Mouse (Mus musculus): ENCODE measurements around the gene Serpinc1. TPM values are rescaled to one million over a fixed set of nuclear protein-coding genes. Genes with fewer than 3 reads are reported as not detected.

The Serpinc1 gene
- polyA plus RNA-seq, 1 experiment, result 0.92 TPM

DNA sequence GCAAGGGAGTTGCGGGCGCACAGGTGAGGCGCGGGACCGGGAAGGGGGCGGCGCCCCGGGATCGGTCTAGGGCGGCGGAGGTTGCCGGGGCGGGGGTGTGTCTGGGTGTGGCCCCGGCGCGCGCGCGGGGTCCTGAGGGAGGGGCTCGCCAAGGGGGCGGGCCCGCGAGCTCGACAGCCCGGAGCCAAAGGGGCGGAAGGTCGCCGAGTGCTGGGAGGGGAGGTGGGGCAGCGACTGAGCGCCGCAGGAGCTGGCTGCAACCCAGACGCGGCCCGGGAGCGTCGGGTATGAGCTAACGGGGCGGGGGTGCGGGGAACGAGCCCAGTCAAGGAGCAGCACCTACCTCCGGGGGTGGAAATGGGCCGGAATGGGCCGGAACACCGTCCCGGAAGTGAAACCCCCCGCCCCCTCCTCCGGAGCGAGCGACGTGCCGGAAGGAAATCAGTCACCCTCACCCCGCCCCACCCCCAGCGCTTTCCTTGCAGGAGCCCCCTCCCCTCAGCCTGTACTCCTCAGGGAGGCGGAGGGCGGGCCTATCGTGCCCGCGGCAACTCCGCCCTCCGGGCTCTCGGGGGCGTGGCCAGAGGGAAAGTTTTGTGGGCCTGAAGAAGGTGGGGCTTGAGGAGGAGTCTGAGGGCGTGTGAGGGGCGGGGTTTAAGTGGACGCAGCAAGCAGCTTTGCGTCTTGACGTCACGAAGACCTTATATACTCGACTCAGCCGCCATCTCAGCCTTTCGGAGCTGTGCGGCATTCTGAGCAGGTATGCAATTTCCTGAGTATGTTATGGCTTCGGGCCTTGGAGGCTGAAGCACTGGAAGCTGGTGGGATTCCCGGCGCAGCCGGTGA is 56.3 kb downstream of the Serpinc1 start, which contains the start of gene Zbtb37:
Gene Zbtb37 (minus strand): TSS at position 415 of the 846 bp plus-strand sequence.
- TF ChIP-seq CTCF (IDR thresholded peaks at IDR 0.05; ENCODE audit: low read depth, low read length) (no peak), POLR2A (IDR thresholded peaks at IDR 0.05; ENCODE audit: borderline replicate concordance, low read depth, low read length) (peak; percentile 98)
- H3K27ac ChIP-seq (ENCODE audit: insufficient read depth, low read depth, low read length), result peak within 1 kb of the TSS; percentile 86
- peak within 1 kb of the TSS; percentile 89 for H3K4me3 ChIP-seq (ENCODE audit: insufficient read depth, low read length)
- H3K4me1 ChIP-seq (ENCODE audit: control insufficient read depth, insufficient read depth, low read length), result peaks cover 3% of the 10 kb centered on the region; the same call in 1 of the 2 replicates

DNA sequence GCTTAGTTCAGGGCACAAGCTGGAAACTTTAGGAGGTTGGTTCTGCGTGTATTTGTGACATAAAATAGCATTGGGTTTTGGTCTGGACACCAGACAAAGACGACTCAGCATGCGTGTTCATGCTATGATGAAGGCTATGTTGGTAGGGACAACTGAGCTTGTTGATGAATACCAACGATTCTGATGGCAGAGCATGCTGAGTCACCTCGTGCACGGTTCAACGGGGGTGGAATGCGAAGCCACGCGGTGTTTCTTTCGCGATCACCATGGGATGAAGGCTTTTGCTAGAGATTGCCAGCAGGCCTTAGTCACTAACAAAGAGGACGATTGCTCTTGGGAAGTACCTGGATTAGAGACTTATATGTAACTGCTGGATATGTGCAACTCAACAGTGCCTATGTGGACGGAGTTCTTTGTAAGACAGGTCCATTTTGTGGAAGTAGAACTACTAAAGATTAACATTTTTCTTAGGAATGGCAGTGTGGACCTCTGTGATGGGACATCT is 56.9 kb downstream of the Serpinc1 start:
- H3K4me1 ChIP-seq (ENCODE audit: control insufficient read depth, insufficient read depth, low read length), result peaks cover 3% of the 10 kb centered on the region; the same call in 1 of the 2 replicates

DNA sequence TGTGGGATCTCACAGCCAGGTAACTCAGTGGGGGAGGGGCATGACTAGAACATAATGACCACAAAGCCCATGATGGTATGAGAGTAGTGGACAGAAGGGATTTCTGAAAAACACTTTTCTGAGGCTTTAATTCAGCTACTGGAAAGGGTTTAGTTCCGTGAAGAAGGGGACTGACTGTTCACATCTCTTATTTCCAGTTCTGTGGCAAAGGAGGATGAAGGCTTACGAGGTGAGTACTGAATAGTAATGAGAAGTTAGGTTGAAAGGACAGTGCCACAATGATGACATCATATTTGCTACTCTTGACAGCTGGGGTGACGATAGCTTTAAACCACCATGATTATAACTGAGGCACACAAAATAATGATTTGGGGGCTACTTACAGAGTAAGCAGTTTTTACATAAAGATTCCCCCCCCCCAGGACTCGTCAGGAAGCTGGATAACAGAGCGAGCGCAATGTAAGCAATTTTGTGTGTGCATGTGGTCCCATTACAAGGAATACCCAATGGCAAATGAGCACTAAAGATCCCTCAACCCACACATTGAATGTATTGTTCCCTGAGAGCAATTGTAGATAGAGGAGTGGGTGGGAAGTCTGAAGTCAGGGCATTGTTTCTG is 57.5 kb downstream of the Serpinc1 start:
- peak overlapping the region; percentile 86 for H3K27ac ChIP-seq (ENCODE audit: insufficient read depth, low read depth, low read length)
- TF ChIP-seq POLR2A (IDR thresholded peaks at IDR 0.05; ENCODE audit: borderline replicate concordance, low read depth, low read length) (no peak), CTCF (IDR thresholded peaks at IDR 0.05; ENCODE audit: low read depth, low read length) (no peak)
- H3K4me1 ChIP-seq (ENCODE audit: control insufficient read depth, insufficient read depth, low read length), result peaks cover 3% of the 10 kb centered on the region; the same call in 1 of the 2 replicates
- peak overlapping the region; percentile 89 for H3K4me3 ChIP-seq (ENCODE audit: insufficient read depth, low read length)

More for the DNA sequence above, 56.9 kb downstream of the Serpinc1 start:
- peak overlapping the region; percentile 89 for H3K4me3 ChIP-seq (ENCODE audit: insufficient read depth, low read length)
- TF ChIP-seq POLR2A (IDR thresholded peaks at IDR 0.05; ENCODE audit: borderline replicate concordance, low read depth, low read length) (no peak), CTCF (IDR thresholded peaks at IDR 0.05; ENCODE audit: low read depth, low read length) (no peak)
- peak overlapping the region; percentile 86 for H3K27ac ChIP-seq (ENCODE audit: insufficient read depth, low read depth, low read length)

DNA sequence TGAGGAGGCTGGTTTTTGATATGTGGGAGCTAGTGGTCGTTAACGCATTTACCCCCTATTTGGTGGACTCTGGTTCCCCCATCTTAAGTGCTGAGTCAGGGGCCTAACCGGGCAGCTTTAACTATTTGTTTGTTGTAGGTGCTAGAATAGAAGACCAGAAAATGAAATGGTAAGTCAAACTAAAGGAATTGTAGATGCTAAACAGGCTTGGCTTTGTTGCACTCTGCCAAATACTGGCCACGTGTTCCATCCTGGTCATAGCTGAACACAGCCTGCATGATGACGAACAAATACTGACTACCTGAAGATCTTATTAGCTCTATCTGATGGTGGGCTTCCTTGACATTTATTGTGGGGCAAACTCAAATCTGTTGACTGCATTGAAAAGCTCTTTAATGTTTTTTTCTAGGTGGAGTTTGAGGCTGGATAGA is 58.0 kb downstream of the Serpinc1 start:
- H3K4me1 ChIP-seq (ENCODE audit: control insufficient read depth, insufficient read depth, low read length), result peaks cover 3% of the 10 kb centered on the region; the same call in 1 of the 2 replicates
- TF ChIP-seq CTCF (IDR thresholded peaks at IDR 0.05; ENCODE audit: low read depth, low read length), result no peak
- no peak for TF ChIP-seq POLR2A (IDR thresholded peaks at IDR 0.05; ENCODE audit: borderline replicate concordance, low read depth, low read length)
- H3K4me3 ChIP-seq (ENCODE audit: insufficient read depth, low read length), result peak overlapping the region; percentile 89
- peak overlapping the region; percentile 86 for H3K27ac ChIP-seq (ENCODE audit: insufficient read depth, low read depth, low read length)

DNA sequence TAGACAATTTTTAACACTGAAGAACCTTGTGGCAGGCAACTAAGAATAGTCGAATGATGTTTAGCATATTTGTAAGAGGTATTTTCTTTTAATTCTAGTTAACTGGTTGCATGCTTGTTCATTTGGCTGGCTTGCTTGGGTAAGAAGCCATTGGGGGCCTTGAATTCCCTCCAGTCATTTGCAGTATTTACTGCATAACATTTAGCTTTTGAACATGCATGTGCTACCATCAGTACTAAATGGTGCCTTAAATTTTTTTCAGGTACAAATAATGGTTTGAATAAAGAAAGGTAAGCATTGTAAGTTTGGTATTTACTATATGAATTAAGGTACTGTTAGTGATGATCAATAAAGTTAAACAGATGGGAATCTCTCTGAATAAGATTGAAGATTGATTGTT is 58.6 kb downstream of the Serpinc1 start:
- TF ChIP-seq CTCF (IDR thresholded peaks at IDR 0.05; ENCODE audit: low read depth, low read length) (no peak), POLR2A (IDR thresholded peaks at IDR 0.05; ENCODE audit: borderline replicate concordance, low read depth, low read length) (no peak)
- H3K4me1 ChIP-seq (ENCODE audit: control insufficient read depth, insufficient read depth, low read length), result peaks cover 3% of the 10 kb centered on the region; the same call in 1 of the 2 replicates
- H3K4me3 ChIP-seq (ENCODE audit: insufficient read depth, low read length), result peak overlapping the region; percentile 89
- peak overlapping the region; percentile 26; the same call in 1 of the 2 replicates for H3K27ac ChIP-seq (ENCODE audit: insufficient read depth, low read depth, low read length)

DNA sequence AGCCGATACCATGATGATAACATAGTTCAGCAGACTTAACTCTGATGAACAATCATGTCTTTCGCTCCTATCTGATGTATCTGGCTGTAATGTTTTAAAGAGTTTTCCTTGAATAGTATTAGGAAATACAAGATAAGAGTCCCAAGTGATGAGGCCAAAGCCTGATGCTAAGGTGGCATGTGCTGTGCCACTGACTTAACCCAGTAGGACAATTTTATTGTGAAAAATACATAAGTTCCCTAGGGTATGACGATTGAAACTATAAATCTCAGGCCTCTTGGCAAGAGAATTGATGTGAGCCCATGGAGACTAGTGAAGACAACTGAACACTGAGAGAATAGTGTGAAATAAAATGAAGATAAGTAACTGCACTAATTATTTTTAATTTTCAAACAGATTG is 59.2 kb downstream of the Serpinc1 start:
- TF ChIP-seq CTCF (IDR thresholded peaks at IDR 0.05; ENCODE audit: low read depth, low read length) (no peak), POLR2A (IDR thresholded peaks at IDR 0.05; ENCODE audit: borderline replicate concordance, low read depth, low read length) (no peak)
- Histone ChIP-seq H3K4me3 (ENCODE audit: insufficient read depth, low read length) (peak overlapping the region; percentile 16; the same call in 1 of the 2 replicates), H3K27ac (ENCODE audit: insufficient read depth, low read depth, low read length) (peak overlapping the region; percentile 23; the same call in 1 of the 2 replicates), H3K4me1 (ENCODE audit: control insufficient read depth, insufficient read depth, low read length) (peaks cover 3% of the 10 kb centered on the region; the same call in 1 of the 2 replicates)

DNA sequence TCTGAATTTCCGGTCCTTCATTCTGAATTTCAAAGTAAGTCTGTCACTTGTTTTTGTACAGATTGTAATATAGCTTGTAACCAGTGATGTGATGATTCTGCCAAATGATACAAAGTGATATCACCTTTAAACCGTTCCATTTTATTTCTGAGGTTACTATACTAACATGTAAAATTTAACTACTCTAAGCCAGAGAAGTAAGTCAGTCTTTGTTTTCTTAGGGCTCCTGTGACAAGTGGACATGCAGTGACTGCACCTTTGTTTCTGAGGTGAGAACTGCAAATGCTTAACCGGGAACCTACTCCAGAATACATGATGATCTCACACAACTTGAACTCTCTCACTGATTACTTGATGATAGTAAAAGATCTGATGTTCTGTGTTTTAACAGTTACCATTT is 59.6 kb downstream of the Serpinc1 start:
- H3K4me1 ChIP-seq (ENCODE audit: control insufficient read depth, insufficient read depth, low read length), result peaks cover 3% of the 10 kb centered on the region; the same call in 1 of the 2 replicates
- H3K27ac ChIP-seq (ENCODE audit: insufficient read depth, low read depth, low read length), result no peak overlapping the region
- 0 out of 2 replicates have a peak overlapping the region, but pooled peaks have one; percentile 7 for H3K4me3 ChIP-seq (ENCODE audit: insufficient read depth, low read length)
- TF ChIP-seq POLR2A (IDR thresholded peaks at IDR 0.05; ENCODE audit: borderline replicate concordance, low read depth, low read length) (no peak), CTCF (IDR thresholded peaks at IDR 0.05; ENCODE audit: low read depth, low read length) (no peak)

DNA sequence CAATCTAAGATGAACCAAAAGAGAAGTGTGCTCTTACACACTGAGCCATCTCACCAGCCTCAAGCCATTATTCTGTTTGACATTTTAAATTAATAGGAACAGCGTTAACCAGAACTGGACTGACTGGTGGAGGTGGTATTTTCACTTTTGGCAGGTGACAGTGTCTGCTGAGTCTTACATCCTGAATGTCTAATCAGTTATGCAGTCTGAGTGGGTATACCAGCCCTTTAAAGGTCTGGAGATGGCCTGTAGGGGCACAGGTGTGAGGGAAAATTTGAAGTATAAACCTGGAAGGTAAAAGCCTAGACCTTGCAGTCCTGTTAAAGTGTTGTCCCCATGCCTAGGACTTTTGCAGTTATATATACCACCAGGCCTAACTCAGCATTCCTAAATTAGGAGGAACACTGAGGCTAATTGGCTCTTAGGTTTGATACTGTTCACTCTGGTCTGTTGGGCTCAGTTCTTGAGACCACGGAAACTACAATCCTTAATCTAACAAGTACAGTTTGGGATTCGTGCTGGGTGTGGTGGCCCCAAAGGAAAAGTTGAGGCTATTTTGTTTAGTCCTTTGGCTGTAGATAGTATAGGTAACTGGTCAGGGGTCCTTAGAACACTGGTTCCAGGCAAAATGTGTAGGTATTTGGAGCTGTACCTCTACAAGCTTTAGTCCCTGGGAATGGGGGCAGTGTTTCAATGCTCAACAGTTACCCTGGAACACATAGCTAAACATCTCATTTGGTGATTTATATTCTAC is 60.8 kb downstream of the Serpinc1 start:
- no peaks in the 10 kb centered on the region for H3K4me1 ChIP-seq (ENCODE audit: control insufficient read depth, insufficient read depth, low read length)
- H3K4me3 ChIP-seq (ENCODE audit: insufficient read depth, low read length), result no peak overlapping the region
- no peak for TF ChIP-seq CTCF (IDR thresholded peaks at IDR 0.05; ENCODE audit: low read depth, low read length)
- no peak for TF ChIP-seq POLR2A (IDR thresholded peaks at IDR 0.05; ENCODE audit: borderline replicate concordance, low read depth, low read length)
- H3K27ac ChIP-seq (ENCODE audit: insufficient read depth, low read depth, low read length), result no peak overlapping the region
